In genomic region chr12:69451110-69451509, GRCm38 (mm10) we compare ENCODE assay signal across 9 mouse cellular contexts.
DNase-seq lines count a peak whose midpoint lies in the region; ATAC-seq and TF ChIP-seq lines count a peak whose summit lies in the region.
"Had no signal": no experiment of that assay in that cellular context is flagged by ENCODE, and none has a peak within 500 bp of the region (broad histone marks: within the 10 kb centered on the region; RNA-seq: fewer than 3 reads in every experiment).

No protein-coding gene starts in this region.

- H3K4me1 ChIP-seq in intestine, postnatal 0 days (replicated peaks; ENCODE audit: control insufficient read depth, insufficient read depth, low read length), result peaks cover 20% of the 10 kb centered on the region
- peaks cover 11% of the 10 kb centered on the region for H3K4me1 ChIP-seq in hindbrain, embryonic 13.5 days (replicated peaks)
- H3K4me1 ChIP-seq in midbrain, embryonic 13.5 days (replicated peaks), result peaks cover 13% of the 10 kb centered on the region

- H3K27ac ChIP-seq in intestine, postnatal 0 days (ENCODE audit: low read depth, low read length), result no peak overlapping the region
- no peak overlapping the region for H3K27ac ChIP-seq in hindbrain, embryonic 13.5 days
- no peak overlapping the region for H3K27ac ChIP-seq in midbrain, embryonic 13.5 days
- H3K27ac ChIP-seq: liver, embryonic 14.5 days had no signal

- DNase-seq in adrenal gland, adult 18-20 months (ENCODE audit: low spot score in 2 of 2), result peak; percentile 25 to 38
- DNase-seq in adrenal gland, postnatal 25 days, result no peak
- DNase-seq in adrenal gland, postnatal 10 days, result peak; percentile 46
- peak; percentile 57 for DNase-seq in lung, postnatal 10 days
- DNase-seq in T-cell, adult 2 months (ENCODE audit: low spot score), result no peak

- no peaks in the 10 kb centered on the region for H3K9me3 ChIP-seq in intestine, postnatal 0 days (ENCODE audit: control insufficient read depth)
- H3K9me3 ChIP-seq in hindbrain, embryonic 13.5 days, result no peaks in the 10 kb centered on the region
- no peaks in the 10 kb centered on the region for H3K9me3 ChIP-seq in midbrain, embryonic 13.5 days

- 17% methylated on average over 6 of the region's 6 CpGs for WGBS in intestine, postnatal 0 days
- 72% methylated on average over 6 of the region's 6 CpGs for WGBS in hindbrain, embryonic 13.5 days
- WGBS in midbrain, embryonic 13.5 days, result 65% methylated on average over 6 of the region's 6 CpGs

- no peaks in the 10 kb centered on the region for H3K36me3 ChIP-seq in intestine, postnatal 0 days (ENCODE audit: control insufficient read depth, insufficient read depth)
- H3K36me3 ChIP-seq in hindbrain, embryonic 13.5 days, result no peaks in the 10 kb centered on the region
- H3K36me3 ChIP-seq in midbrain, embryonic 13.5 days, result no peaks in the 10 kb centered on the region

- no peak for TF ChIP-seq CTCF in intestine, postnatal 0 days (IDR thresholded peaks at IDR 0.05; ENCODE audit: low read depth)

- no peaks in the 10 kb centered on the region for H3K27me3 ChIP-seq in intestine, postnatal 0 days (replicated peaks; ENCODE audit: control insufficient read depth, insufficient read depth, low read length)
- no peaks in the 10 kb centered on the region for H3K27me3 ChIP-seq in hindbrain, embryonic 13.5 days
- no peaks in the 10 kb centered on the region for H3K27me3 ChIP-seq in midbrain, embryonic 13.5 days

- no peak overlapping the region for H3K4me3 ChIP-seq in intestine, postnatal 0 days (ENCODE audit: low read depth, low read length)
- no peak overlapping the region for H3K4me3 ChIP-seq in hindbrain, embryonic 13.5 days
- H3K4me3 ChIP-seq in midbrain, embryonic 13.5 days (replicated peaks), result no peak overlapping the region

- peak overlapping the region; percentile 46 for H3K4me2 ChIP-seq in intestine, postnatal 0 days (replicated peaks; ENCODE audit: low read depth)
- H3K4me2 ChIP-seq in hindbrain, embryonic 13.5 days, result no peak overlapping the region
- H3K4me2 ChIP-seq in midbrain, embryonic 13.5 days (replicated peaks), result no peak overlapping the region

- ATAC-seq in intestine, postnatal 0 days, result peak; percentile 39; the same call in 1 of the 2 replicates
- ATAC-seq in hindbrain, embryonic 13.5 days (ENCODE audit: low FRiP score), result no peak
- ATAC-seq in midbrain, embryonic 13.5 days, result no peak

- no peak overlapping the region for H3K9ac ChIP-seq in intestine, postnatal 0 days (ENCODE audit: low read depth, low read length)
- no peak overlapping the region for H3K9ac ChIP-seq in hindbrain, embryonic 13.5 days
- H3K9ac ChIP-seq in midbrain, embryonic 13.5 days (replicated peaks), result no peak overlapping the region
- H3K9ac ChIP-seq: liver, embryonic 14.5 days had no signal

Comparison
In these comparisons a context has a peak if more than half of its experiments do, and no peak if none do; other contexts are left out.
1. DNase-seq: peak in adrenal gland, adult 18-20 months (2 of 2), adrenal gland, postnatal 10 days (single experiment) and lung, postnatal 10 days (single experiment); none in adrenal gland, postnatal 25 days (single experiment) and T-cell, adult 2 months (single experiment).